Mouse (Mus musculus): Measurements from ENCODE around the gene Hsd17b11. TPM values are rescaled to one million over a fixed set of nuclear protein-coding genes. Genes with fewer than 3 reads are reported as not detected.

Gene Hsd17b11
- total and polyA plus RNA-seq, 3 experiments: 8.7 to 16.0 TPM; not detected in 1

GRCm38 (mm10) chr5:103999738-104000137, 22.0 kb downstream of the Hsd17b11 start:
- Histone ChIP-seq H3K27ac (ENCODE audit: control insufficient read depth, low read depth, low read length) (no peak overlapping the region), H3K4me1 (ENCODE audit: control insufficient read depth in 1 of 2, insufficient read depth in 2 of 2, low read length in 2 of 2) (peaks cover 4 to 9% of the 10 kb centered on the region in 2 experiments; a peak in 3 of 4 replicates), H3K36me3 (ENCODE audit: control insufficient read depth in 1 of 2, insufficient read depth in 2 of 2, low read length in 2 of 2) (peaks cover 0 to 10% of the 10 kb centered on the region in 2 experiments; a peak in 2 of 4 replicates), H3K79me2 (ENCODE audit: control insufficient read depth, insufficient read depth, low read length, poor library complexity) (no peaks in the 10 kb centered on the region), H3K4me3 (ENCODE audit: control insufficient read depth in 1 of 2, insufficient read depth in 1 of 2, low read depth in 2 of 2, low read length in 2 of 2) (no peak overlapping the region), H3K9ac (ENCODE audit: control insufficient read depth, low read depth, low read length, poor library complexity, severe bottlenecking) (no peak overlapping the region), H3K9me3 (replicated peaks; ENCODE audit: insufficient read depth, low read length) (no peaks in the 10 kb centered on the region), H3K27me3 (ENCODE audit: control insufficient read depth in 1 of 2, insufficient read depth in 2 of 2, low read length in 2 of 2) (no peaks in the 10 kb centered on the region)
- peak; percentile 94 for TF ChIP-seq ZC3H11A (IDR thresholded peaks at IDR 0.05; ENCODE audit: low read depth, low read length)
- TF ChIP-seq MAX (IDR thresholded peaks at IDR 0.05; ENCODE audit: low read length): no peak
- TF ChIP-seq MEF2A (IDR thresholded peaks at IDR 0.05; ENCODE audit: extremely low read depth, insufficient replicate concordance, low read depth, low read length, poor library complexity, severe bottlenecking): no peak
- TF ChIP-seq POLR2AphosphoS5 (IDR thresholded peaks at IDR 0.05; ENCODE audit: borderline replicate concordance, low read depth, low read length): no peak
- peak; percentile 87 to 97 (median 92) for TF ChIP-seq CTCF (IDR thresholded peaks at IDR 0.05 in 2 of 3, conservative IDR thresholded peaks at IDR 0.05 in 1 of 3; ENCODE audit: control insufficient read depth in 1 of 3, insufficient read depth in 1 of 3, low read depth in 2 of 3, low read length in 3 of 3, poor library complexity in 1 of 3, severe bottlenecking in 1 of 3)
- peak; percentile 47 for TF ChIP-seq SIN3A (IDR thresholded peaks at IDR 0.05; ENCODE audit: low read length)
- TF ChIP-seq ZMIZ1 (IDR thresholded peaks at IDR 0.05; ENCODE audit: low read depth, low read length): no peak
- TF ChIP-seq USF1 (IDR thresholded peaks at IDR 0.05; ENCODE audit: low read depth, low read length): no peak
- TF ChIP-seq CHD1 (IDR thresholded peaks at IDR 0.05; ENCODE audit: low read depth, low read length): no peak
- TF ChIP-seq MYB (IDR thresholded peaks at IDR 0.05; ENCODE audit: low read depth, low read length): no peak
- TF ChIP-seq TAL1 (IDR thresholded peaks at IDR 0.05; ENCODE audit: low read length): no peak
- no peak; the same call in none of the 2 replicates for TF ChIP-seq RAD21 (IDR thresholded peaks at IDR 0.05; ENCODE audit: low read depth, low read length)
- TF ChIP-seq USF2 (IDR thresholded peaks at IDR 0.05; ENCODE audit: borderline replicate concordance in 1 of 2, insufficient read depth in 1 of 2, low read depth in 1 of 2, low read length in 2 of 2): no peak
- no peak for TF ChIP-seq NELFE (IDR thresholded peaks at IDR 0.05; ENCODE audit: low read depth, low read length)
- no peak for TF ChIP-seq MAFK (IDR thresholded peaks at IDR 0.05; ENCODE audit: borderline replicate concordance, low read depth, low read length)
- no peak for TF ChIP-seq ZKSCAN1 (IDR thresholded peaks at IDR 0.05; ENCODE audit: low read depth, low read length)
- no peak for TF ChIP-seq GATA1 (IDR thresholded peaks at IDR 0.05; ENCODE audit: low read depth, low read length)
- TF ChIP-seq JUND (IDR thresholded peaks at IDR 0.05; ENCODE audit: low read depth, low read length): no peak
- TF ChIP-seq TBP (IDR thresholded peaks at IDR 0.05; ENCODE audit: low read depth, low read length): no peak
- TF ChIP-seq ZNF384 (IDR thresholded peaks at IDR 0.05; ENCODE audit: low read depth, low read length): 0 out of 2 replicates have a peak, but pooled peaks have one; percentile 18
- 0 out of 2 replicates have a peak, but pooled peaks have one; percentile 31 for TF ChIP-seq ETS1 (IDR thresholded peaks at IDR 0.05; ENCODE audit: low read depth, low read length)
- no peak for TF ChIP-seq HCFC1 (IDR thresholded peaks at IDR 0.05; ENCODE audit: low read depth, low read length)
- TF ChIP-seq SMC3 (IDR thresholded peaks at IDR 0.05; ENCODE audit: low read depth, low read length): peak; percentile 96
- TF ChIP-seq MYC (IDR thresholded peaks at IDR 0.05; ENCODE audit: low read depth, low read length): no peak
- TF ChIP-seq ELF1 (IDR thresholded peaks at IDR 0.05; ENCODE audit: low read depth, low read length): no peak
- no peak for TF ChIP-seq MAZ (IDR thresholded peaks at IDR 0.05; ENCODE audit: low read depth, low read length)
- DNase-seq (ENCODE audit: low read depth, low spot score): peak; percentile 87
